Mouse (Mus musculus): ENCODE measurements around the gene Dntt. TPM values are rescaled to one million over a fixed set of nuclear protein-coding genes. Genes with fewer than 3 reads are reported as not detected.

The Dntt gene
- polyA plus RNA-seq, 1 experiment from 2014 or later = not detected

Other genes starting within 250 kb of the Dntt start
- gene Ccnj, start 198.0 kb upstream of the Dntt start, polyA plus RNA-seq (2014; fragmentation: Nextera tagmentation; extraction: Ambion mirVana) = 10.3 and 11.4 TPM in 2 replicates
- 15.9 and 16.4 TPM in 2 replicates for gene Zfp518a, start 134.6 kb upstream of the Dntt start, polyA plus RNA-seq (2014; fragmentation: Nextera tagmentation; extraction: Ambion mirVana)
- 17.8 and 21.5 TPM in 2 replicates for gene Blnk, start 34.7 kb upstream of the Dntt start, polyA plus RNA-seq (2014; fragmentation: Nextera tagmentation; extraction: Ambion mirVana)
- not detected in 2 replicates for gene Opalin, start 47.8 kb downstream of the Dntt start, polyA plus RNA-seq (2014; fragmentation: Nextera tagmentation; extraction: Ambion mirVana)
- not detected in 2 replicates for gene Tll2, start 177.6 kb downstream of the Dntt start, polyA plus RNA-seq (2014; fragmentation: Nextera tagmentation; extraction: Ambion mirVana)
- gene Tm9sf3, start 234.7 kb downstream of the Dntt start, polyA plus RNA-seq (2014; fragmentation: Nextera tagmentation; extraction: Ambion mirVana) = 151 and 154 TPM in 2 replicates